Mouse (Mus musculus) kidney, adult 2 months (tissue): Measurements from ENCODE around the gene St3gal2. TPM values are rescaled to one million over a fixed set of nuclear protein-coding genes. Genes with fewer than 3 reads are reported as not detected.
"Not testable (repeated sequence)": the region's sequence is repeated elsewhere in the genome, so short reads cannot be mapped to it uniquely, and the experiment has no call there.

Experiments
- DNase-seq: peaks from one replicate; pipeline ENCODE4 v3.0.0; 2021
- H3K27ac ChIP-seq: fragments of 200-500 bp; 2 replicates; pipeline ENCODE4 v1.5.1; 2012; ENCODE audit warnings: low read depth, low read length, control low read depth, inconsistent platforms; ENCODE audit not compliant: insufficient read depth
- H3K27me3 ChIP-seq: fragments of 200-500 bp; replicated peaks from 2 replicates; pipeline ENCODE4 v1.6.1; 2012; ENCODE audit warnings: mild to moderate bottlenecking, moderate library complexity, low read length, inconsistent platforms; ENCODE audit not compliant: control insufficient read depth, insufficient read depth
- H3K36me3 ChIP-seq: fragments of 200-500 bp; 2 replicates; pipeline ENCODE4 v1.6.1; 2012; ENCODE audit warnings: mild to moderate bottlenecking, moderate library complexity, low read length, inconsistent platforms; ENCODE audit not compliant: control insufficient read depth, insufficient read depth
- H3K4me1 ChIP-seq: fragments of 200-500 bp; 2 replicates; pipeline ENCODE4 v1.6.1; 2011; ENCODE audit warnings: low read length; ENCODE audit not compliant: control insufficient read depth, insufficient read depth
- H3K4me3 ChIP-seq: fragments of 200-500 bp; 2 replicates; pipeline ENCODE4 v1.5.1; 2011; ENCODE audit warnings: mild to moderate bottlenecking, low read depth, low read length, control low read depth; ENCODE audit not compliant: insufficient read depth
- CTCF ChIP-seq: fragments of 200-500 bp; conservative IDR thresholded peaks from 2 replicates; pipeline ENCODE4 v1.5.1; 2011; ENCODE audit warnings: low read depth, mild to moderate bottlenecking, control low read depth, low read length, moderate library complexity, mixed read lengths; ENCODE audit not compliant: insufficient read depth, insufficient read length
- POLR2A ChIP-seq: fragments of 200-500 bp; IDR thresholded peaks from one replicate; pipeline ENCODE4 v1.6.1; 2011; ENCODE audit warnings: low read depth, low read length, control low read depth
- whole genome bisulfite sequencing: fragments of 180-500 bp; shearing (Covaris S2); methylation state at CpG from one replicate; pipeline ENCODE4 v1.1.7; 2018; 5-methylcytosine and 5-hydroxymethylcytosine counted together
- polyA plus RNA-seq: library from polyadenylated mRNA; depleted of rRNA; stranded (reverse); fragments of >200 nt; gene quantifications from 2 replicates; pipeline ENCODE4 v1.2.3, GENCODE M21; 2012

The St3gal2 gene
- polyA plus RNA-seq, 1 experiment = 28.6 TPM

- peak; percentile 95 for DNase-seq
- Histone ChIP-seq H3K27me3 (no peaks in the 10 kb centered on the region), H3K4me3 (peak overlapping the region; percentile 55), H3K4me1 (0 out of 2 replicates have a peak, but pooled peaks cover 3% of the 10 kb centered on the region), H3K36me3 (peaks cover 2% of the 10 kb centered on the region), H3K27ac (peak overlapping the region; percentile 18; the same call in 1 of the 2 replicates)
- TF ChIP-seq CTCF (no peak), POLR2A (no peak)
- 29% methylated on average over 45 of the region's 45 CpGs for WGBS
Measured at GRCm38 (mm10) chr8:110969910-110970770, 50.4 kb downstream of the St3gal2 start.

DNA sequence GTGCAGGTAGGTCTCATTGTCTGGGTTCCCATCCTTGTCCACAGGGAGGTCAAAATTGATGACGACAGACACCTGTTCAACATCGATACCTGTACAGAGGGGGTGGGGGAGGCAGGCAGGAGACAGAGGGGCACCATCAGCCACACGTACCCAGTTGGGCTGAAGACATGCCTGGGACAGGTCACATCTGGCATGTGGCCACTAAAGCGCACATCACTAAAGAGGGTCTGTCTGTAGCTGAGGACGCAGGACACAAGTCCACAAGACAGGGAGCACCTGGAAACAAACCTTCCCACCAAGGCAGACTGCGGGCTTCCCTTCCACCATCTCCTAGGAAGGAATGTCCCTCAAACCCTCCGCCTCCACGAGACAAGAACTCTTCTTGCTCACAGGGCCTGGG, 56.8 kb downstream of the St3gal2 start:
- H3K36me3 ChIP-seq, DNase-seq, H3K27me3 ChIP-seq, H3K4me3 ChIP-seq, H3K4me1 ChIP-seq, H3K27ac ChIP-seq: not testable (repeated sequence)
- WGBS = 90% methylated on average over 8 of the region's 8 CpGs

DNA sequence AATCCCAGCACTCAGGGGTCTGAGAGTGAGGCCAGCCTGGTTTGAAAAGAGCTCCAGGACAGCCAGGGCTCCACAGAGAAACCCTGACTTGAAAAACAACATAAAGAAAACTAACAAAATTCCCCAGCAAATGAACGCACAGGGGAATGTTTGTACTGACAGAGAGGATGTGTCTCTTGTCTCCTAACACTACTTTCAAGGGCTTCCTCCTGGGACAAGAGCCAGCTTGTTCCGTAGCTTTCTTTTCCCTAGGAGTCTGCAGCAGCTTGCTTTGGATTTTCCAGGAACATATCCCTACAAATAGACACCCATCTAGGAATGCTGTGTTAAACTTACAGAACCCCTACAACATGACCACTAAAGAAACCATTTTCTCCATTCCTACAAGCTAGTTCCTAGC, 58.3 kb downstream of the St3gal2 start:
- DNase-seq, H3K4me3 ChIP-seq, H3K27ac ChIP-seq, H3K4me1 ChIP-seq, H3K27me3 ChIP-seq, H3K36me3 ChIP-seq: not testable (repeated sequence)
- WGBS = 76% methylated on average over 2 of the region's 2 CpGs

GRCm38 (mm10) chr8:110981304-110981703, 61.6 kb downstream of the St3gal2 start:
- DNase-seq = no peak
- H3K4me3 ChIP-seq = no peak overlapping the region
- no peak for TF ChIP-seq POLR2A
- TF ChIP-seq CTCF = no peak
- H3K27me3 ChIP-seq = no peaks in the 10 kb centered on the region
- H3K4me1 ChIP-seq = no peaks in the 10 kb centered on the region
- no peak overlapping the region for H3K27ac ChIP-seq
- peaks cover 4% of the 10 kb centered on the region; the same call in 1 of the 2 replicates for H3K36me3 ChIP-seq
- 84% methylated on average over 2 of the region's 2 CpGs for WGBS

DNA sequence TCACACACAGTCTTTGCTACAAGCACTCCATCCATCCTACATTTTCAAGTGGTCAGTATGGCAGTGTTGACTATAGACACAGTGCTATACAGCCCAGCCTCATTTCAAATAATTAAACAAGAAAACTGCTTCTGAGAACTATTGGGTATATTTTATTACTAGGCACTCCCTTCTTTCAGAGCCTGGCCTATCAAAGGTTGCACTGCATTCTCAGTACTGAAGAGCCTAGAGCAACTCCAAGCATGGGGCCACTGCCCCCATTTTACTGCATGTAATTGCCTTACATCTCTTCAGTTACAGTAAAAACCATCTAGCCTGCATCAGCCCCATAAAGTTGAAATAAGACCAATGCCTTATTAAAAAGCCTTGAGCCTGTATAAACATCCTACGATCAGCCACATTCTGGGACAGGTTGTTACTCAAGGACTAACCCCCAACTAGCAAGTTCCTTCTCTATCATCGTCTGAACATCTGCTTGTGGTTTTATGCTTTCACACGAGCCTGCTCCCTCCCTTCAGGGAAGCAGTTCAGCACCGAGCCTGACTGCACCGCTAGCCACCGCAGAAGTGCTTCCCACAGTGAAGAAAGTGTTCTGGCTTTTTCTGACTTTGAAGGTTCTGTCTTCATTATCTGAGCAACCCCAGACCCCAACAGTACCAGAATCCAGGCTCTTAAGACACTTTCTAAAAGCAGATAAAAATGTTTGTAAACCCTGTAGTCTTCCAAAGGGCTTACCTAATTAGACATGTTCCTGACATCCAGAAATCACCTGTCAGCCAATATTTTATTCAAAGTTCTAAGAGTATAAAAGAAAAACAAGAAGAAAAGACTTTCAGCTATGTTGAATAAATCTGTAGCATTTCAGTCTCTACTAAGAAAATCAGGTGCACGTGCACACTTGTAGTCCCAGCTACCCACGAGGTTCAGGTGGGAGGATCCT, 68.4 kb downstream of the St3gal2 start:
- Histone ChIP-seq H3K4me3 (no peak overlapping the region), H3K27me3 (no peaks in the 10 kb centered on the region), H3K4me1 (no peaks in the 10 kb centered on the region), H3K36me3 (peaks cover 4% of the 10 kb centered on the region; the same call in 1 of the 2 replicates), H3K27ac (no peak overlapping the region)
- TF ChIP-seq CTCF (no peak), POLR2A (no peak)
- 81% methylated on average over 8 of the region's 8 CpGs for WGBS
- no peak for DNase-seq

GRCm38 (mm10) chr8:110990017-110990416, 70.3 kb downstream of the St3gal2 start:
- Histone ChIP-seq H3K4me3 (no peak overlapping the region), H3K36me3 (peaks cover 4% of the 10 kb centered on the region; the same call in 1 of the 2 replicates), H3K27me3 (no peaks in the 10 kb centered on the region), H3K27ac (no peak overlapping the region), H3K4me1 (no peaks in the 10 kb centered on the region)
- no peak for TF ChIP-seq CTCF
- no peak for TF ChIP-seq POLR2A
- no peak for DNase-seq
- 85% methylated on average over 9 of the region's 9 CpGs for WGBS
